Mouse (Mus musculus) ES-Bruce4 (cell line): Measurements from ENCODE around the gene Cmc4.

Source experiments
- CTCF ChIP-seq: IDR thresholded peaks from one replicate; pipeline ENCODE4 v1.8.1; 2011; ENCODE audit warnings: low read depth, low read length
- POLR2A ChIP-seq: IDR thresholded peaks from one replicate; pipeline ENCODE4 v1.8.1; 2011; ENCODE audit warnings: low read length; ENCODE audit not compliant: insufficient read depth

DNA sequence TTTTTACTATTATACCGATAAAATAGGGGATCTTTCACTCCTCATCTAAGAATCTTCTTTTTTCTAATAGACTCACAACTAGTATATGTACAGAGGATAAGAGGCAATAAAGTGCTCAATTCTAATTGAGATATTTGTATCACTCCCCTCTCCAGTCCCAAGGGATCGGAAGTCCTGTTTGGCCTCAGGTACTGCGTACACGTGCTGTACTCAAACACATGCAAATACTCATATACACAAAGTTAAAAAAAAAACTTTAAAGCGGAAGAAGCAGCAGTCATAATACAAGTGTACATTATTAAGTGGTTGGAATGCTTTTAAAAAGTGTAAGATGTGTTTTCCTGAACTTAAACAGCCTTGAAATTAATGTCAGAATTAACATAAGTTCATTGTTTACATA is 34.7 kb downstream of the Cmc4 start:
- no peak for TF ChIP-seq CTCF
- TF ChIP-seq POLR2A, result no peak
